ENCODE assay signal across 18 mouse cellular contexts in the genomic region with DNA sequence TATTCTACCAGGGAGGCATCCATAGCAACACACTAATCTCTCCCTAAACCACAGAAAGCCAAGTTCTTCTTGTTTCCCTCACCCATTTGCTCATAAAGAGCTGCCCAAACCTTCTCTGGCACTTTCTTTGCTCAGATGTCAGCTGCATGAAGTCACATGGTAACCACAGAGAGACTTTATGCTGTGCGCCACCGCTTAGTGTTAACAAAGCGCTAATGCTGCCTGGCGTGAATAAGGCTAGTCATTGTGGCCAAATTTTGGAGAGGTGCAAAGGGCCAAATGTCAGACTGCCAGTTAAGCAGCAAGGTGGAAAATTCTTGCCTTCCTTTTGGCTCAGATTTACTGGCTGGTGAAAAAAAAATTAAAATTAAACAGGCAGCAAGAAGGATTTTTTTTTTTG.
DNase-seq lines count a peak whose midpoint lies in the region; ATAC-seq and TF ChIP-seq lines count a peak whose summit lies in the region.
"Had no signal": no experiment of that assay in that cellular context is flagged by ENCODE, and none has a peak within 500 bp of the region (broad histone marks: within the 10 kb centered on the region; RNA-seq: fewer than 3 reads in every experiment).

No protein-coding gene starts in this region.

- no peak overlapping the region for H3K4me3 ChIP-seq in hindbrain, embryonic 15.5 days
- H3K4me3 ChIP-seq in hindbrain, embryonic 11.5 days (ENCODE audit: low read depth, low read length): no peak overlapping the region
- H3K4me3 ChIP-seq in midbrain, postnatal 0 days (ENCODE audit: low read depth, low read length): no peak overlapping the region
- H3K4me3 ChIP-seq in midbrain, embryonic 13.5 days (replicated peaks): no peak overlapping the region
- H3K4me3 ChIP-seq in limb, embryonic 15.5 days: no peak overlapping the region
- H3K4me3 ChIP-seq in lung, adult 2 months (replicated peaks; ENCODE audit: extremely low read depth, low read depth, low read length): no peak overlapping the region
- H3K4me3 ChIP-seq: gastrocnemius, adult 2 months; heart, embryonic 15.5 days; lung, embryonic 15.5 days; neural tube, embryonic 12.5 days had no signal

- no peak overlapping the region for H3K4me2 ChIP-seq in hindbrain, embryonic 15.5 days
- no peak overlapping the region for H3K4me2 ChIP-seq in hindbrain, embryonic 11.5 days (replicated peaks; ENCODE audit: low read depth, low read length)
- no peak overlapping the region for H3K4me2 ChIP-seq in midbrain, postnatal 0 days (ENCODE audit: low read depth, low read length, poor library complexity, severe bottlenecking)
- no peak overlapping the region for H3K4me2 ChIP-seq in midbrain, embryonic 13.5 days (replicated peaks)
- no peak overlapping the region for H3K4me2 ChIP-seq in limb, embryonic 15.5 days
- H3K4me2 ChIP-seq: heart, embryonic 15.5 days; hindbrain, embryonic 14.5 days; liver, embryonic 11.5 days; lung, embryonic 15.5 days; neural tube, embryonic 12.5 days had no signal

- no peaks in the 10 kb centered on the region for H3K9me3 ChIP-seq in hindbrain, embryonic 15.5 days
- H3K9me3 ChIP-seq in hindbrain, embryonic 11.5 days (ENCODE audit: control insufficient read depth, low read length): no peaks in the 10 kb centered on the region
- H3K9me3 ChIP-seq in midbrain, postnatal 0 days (ENCODE audit: low read length): no peaks in the 10 kb centered on the region
- no peaks in the 10 kb centered on the region for H3K9me3 ChIP-seq in midbrain, embryonic 13.5 days
- no peaks in the 10 kb centered on the region for H3K9me3 ChIP-seq in limb, embryonic 15.5 days
- H3K9me3 ChIP-seq: heart, embryonic 15.5 days; lung, embryonic 15.5 days; neural tube, embryonic 12.5 days had no signal

- H3K36me3 ChIP-seq in hindbrain, embryonic 15.5 days: no peaks in the 10 kb centered on the region
- no peaks in the 10 kb centered on the region for H3K36me3 ChIP-seq in hindbrain, embryonic 11.5 days (ENCODE audit: control insufficient read depth, insufficient read depth, low read length)
- no peaks in the 10 kb centered on the region for H3K36me3 ChIP-seq in midbrain, postnatal 0 days (ENCODE audit: insufficient read depth, low read length)
- H3K36me3 ChIP-seq in midbrain, embryonic 13.5 days: no peaks in the 10 kb centered on the region
- H3K36me3 ChIP-seq in limb, embryonic 15.5 days: no peaks in the 10 kb centered on the region
- H3K36me3 ChIP-seq: heart, embryonic 15.5 days; lung, embryonic 15.5 days; neural tube, embryonic 12.5 days had no signal

- 0 out of 2 replicates have a peak, but pooled peaks have one; percentile 63 for ATAC-seq in hindbrain, embryonic 15.5 days (ENCODE audit: low FRiP score, low read depth)
- no peak for ATAC-seq in hindbrain, embryonic 11.5 days (ENCODE audit: low FRiP score)
- no peak for ATAC-seq in midbrain, postnatal 0 days (ENCODE audit: low FRiP score)
- ATAC-seq in midbrain, embryonic 13.5 days: no peak
- ATAC-seq in limb, embryonic 15.5 days (ENCODE audit: insufficient number of reproducible peaks, low FRiP score, low TSS enrichment, low read depth): no peak

- no peak overlapping the region for H3K27ac ChIP-seq in hindbrain, embryonic 15.5 days (replicated peaks)
- no peak overlapping the region for H3K27ac ChIP-seq in hindbrain, embryonic 11.5 days (ENCODE audit: low read depth, low read length)
- no peak overlapping the region for H3K27ac ChIP-seq in midbrain, postnatal 0 days (ENCODE audit: low read depth, low read length)
- H3K27ac ChIP-seq in midbrain, embryonic 13.5 days: no peak overlapping the region
- H3K27ac ChIP-seq in limb, embryonic 15.5 days: peak overlapping the region; percentile 33; the same call in 1 of the 2 replicates
- H3K27ac ChIP-seq: gastrocnemius, adult 2 months; heart, embryonic 15.5 days; hindbrain, embryonic 14.5 days; lung, embryonic 15.5 days; neural tube, embryonic 12.5 days had no signal

- DNase-seq in hindbrain, embryonic 11.5 days (ENCODE audit: low spot score): no peak
- DNase-seq in midbrain, postnatal 0 days (ENCODE audit: low spot score): peak; percentile 61
- DNase-seq in cerebellum, adult 8-10 months: peak; percentile 5
- no peak for DNase-seq in adrenal gland, adult 2 months
- no peak for DNase-seq in lung, adult 2 months
- DNase-seq: gastrocnemius, adult 2 months; heart, adult 18-20 months; kidney, adult 18-20 months; kidney, postnatal 4 days; right cerebral cortex, postnatal 25 days had no signal

- H3K9ac ChIP-seq in hindbrain, embryonic 15.5 days: no peak overlapping the region
- no peak overlapping the region for H3K9ac ChIP-seq in hindbrain, embryonic 11.5 days (ENCODE audit: low read depth, low read length)
- H3K9ac ChIP-seq in midbrain, postnatal 0 days (replicated peaks; ENCODE audit: low read length, poor library complexity, severe bottlenecking): no peak overlapping the region
- H3K9ac ChIP-seq in midbrain, embryonic 13.5 days (replicated peaks): no peak overlapping the region
- H3K9ac ChIP-seq in limb, embryonic 15.5 days: no peak overlapping the region
- H3K9ac ChIP-seq: heart, embryonic 15.5 days; hindbrain, embryonic 14.5 days; lung, embryonic 15.5 days; neural tube, embryonic 12.5 days had no signal

- H3K27me3 ChIP-seq in hindbrain, embryonic 15.5 days: no peaks in the 10 kb centered on the region
- H3K27me3 ChIP-seq in hindbrain, embryonic 11.5 days (ENCODE audit: control insufficient read depth, insufficient read depth, low read length): no peaks in the 10 kb centered on the region
- no peaks in the 10 kb centered on the region for H3K27me3 ChIP-seq in midbrain, postnatal 0 days (ENCODE audit: insufficient read depth, low read length)
- no peaks in the 10 kb centered on the region for H3K27me3 ChIP-seq in midbrain, embryonic 13.5 days
- no peaks in the 10 kb centered on the region for H3K27me3 ChIP-seq in limb, embryonic 15.5 days
- H3K27me3 ChIP-seq: heart, embryonic 15.5 days; lung, embryonic 15.5 days; neural tube, embryonic 12.5 days had no signal

- H3K4me1 ChIP-seq in hindbrain, embryonic 15.5 days (replicated peaks): no peaks in the 10 kb centered on the region
- no peaks in the 10 kb centered on the region for H3K4me1 ChIP-seq in hindbrain, embryonic 11.5 days (replicated peaks; ENCODE audit: control insufficient read depth, insufficient read depth, low read length)
- H3K4me1 ChIP-seq in midbrain, postnatal 0 days (ENCODE audit: insufficient read depth, low read length): no peaks in the 10 kb centered on the region
- no peaks in the 10 kb centered on the region for H3K4me1 ChIP-seq in midbrain, embryonic 13.5 days (replicated peaks)
- H3K4me1 ChIP-seq in limb, embryonic 15.5 days: no peaks in the 10 kb centered on the region
- H3K4me1 ChIP-seq in lung, adult 2 months (ENCODE audit: control insufficient read depth, insufficient read depth, low read length): no peaks in the 10 kb centered on the region
- H3K4me1 ChIP-seq: heart, embryonic 15.5 days; lung, embryonic 15.5 days; neural tube, embryonic 12.5 days had no signal

- no peak for TF ChIP-seq POLR2A in lung, adult 2 months (IDR thresholded peaks at IDR 0.05; ENCODE audit: borderline replicate concordance, extremely low read depth, low read depth, low read length)

- 87% methylated on average over 4 of the region's 4 CpGs for WGBS in hindbrain, embryonic 15.5 days
- WGBS in hindbrain, embryonic 11.5 days: 92% methylated on average over 4 of the region's 4 CpGs
- 82% methylated on average over 4 of the region's 4 CpGs for WGBS in midbrain, postnatal 0 days
- 93% methylated on average over 4 of the region's 4 CpGs for WGBS in midbrain, embryonic 13.5 days
- 63% methylated on average over 4 of the region's 4 CpGs for WGBS in limb, embryonic 15.5 days
- WGBS in lung, adult 2 months: 87% methylated on average over 4 of the region's 4 CpGs

- TF ChIP-seq CTCF in midbrain, postnatal 0 days (IDR thresholded peaks at IDR 0.05): no peak
- TF ChIP-seq CTCF in lung, adult 2 months (IDR thresholded peaks at IDR 0.05; ENCODE audit: insufficient read depth, low read length): no peak

Comparison
In these comparisons a context has a peak if more than half of its experiments do, and no peak if none do; other contexts are left out.
1. DNase-seq: peak in midbrain, postnatal 0 days (single experiment) and cerebellum, adult 8-10 months (single experiment); none in hindbrain, embryonic 11.5 days (single experiment), adrenal gland, adult 2 months (single experiment) and lung, adult 2 months (single experiment).